Mouse (Mus musculus) forebrain, embryonic 10.5 days (tissue): ENCODE results near the gene Ube2f. TPM values are rescaled to one million over a fixed set of nuclear protein-coding genes. Genes with fewer than 3 reads are reported as not detected.

Experiments used
- DNase-seq: peaks from one replicate; pipeline ENCODE4 v3.0.0-alpha.2; 2017; ENCODE audit warnings: low spot score; ENCODE audit errors: extremely low spot score
- H3K27ac ChIP-seq: fragments of 300-500 bp; sonication (generic); 2 replicates; pipeline ENCODE4 v1.5.1; 2016; ENCODE audit warnings: mild to moderate bottlenecking
- H3K27me3 ChIP-seq: fragments of 300-500 bp; sonication (generic); 2 replicates; pipeline ENCODE4 v1.6.1; 2016; ENCODE audit warnings: mild to moderate bottlenecking; ENCODE audit not compliant: poor library complexity, severe bottlenecking
- H3K36me3 ChIP-seq: fragments of 300-500 bp; sonication (generic); replicated peaks from 2 replicates; pipeline ENCODE4 v1.6.1; 2016; ENCODE audit warnings: mild to moderate bottlenecking, moderate library complexity
- H3K4me1 ChIP-seq: fragments of 300-500 bp; sonication (generic); 2 replicates; pipeline ENCODE4 v1.6.1; 2016
- H3K4me3 ChIP-seq: fragments of 300-500 bp; sonication (generic); 2 replicates; pipeline ENCODE4 v1.5.1; 2016; ENCODE audit warnings: mild to moderate bottlenecking, moderate library complexity
- H3K9me3 ChIP-seq: fragments of 300-500 bp; sonication (generic); 2 replicates; pipeline ENCODE4 v1.6.1; 2016; ENCODE audit warnings: mild to moderate bottlenecking, moderate library complexity
- WGBS: fragments of 180-500 bp; shearing (Covaris S2); methylation state at CpG from one replicate; pipeline ENCODE4 v1.1.7; 2016; 5-methylcytosine and 5-hydroxymethylcytosine counted together
- polyA plus RNA-seq: library from polyadenylated mRNA; unstranded; fragments of >200 nt; fragmentation: Nextera tagmentation; extraction: Ambion mirVana; gene quantifications from 2 replicates; pipeline ENCODE4 v1.2.1, GENCODE M21; 2016

The Ube2f gene
- polyA plus RNA-seq, 1 experiment from 2014 or later, result 99.9 TPM

GRCm38 (mm10) chr1:91215981-91216380 is 34.1 kb upstream of the Ube2f start:
- no peak overlapping the region for H3K27ac ChIP-seq
- 75% methylated on average over 1 of the region's 1 CpGs for WGBS
- H3K9me3 ChIP-seq, result no peaks in the 10 kb centered on the region
- no peaks in the 10 kb centered on the region for H3K36me3 ChIP-seq
- peaks cover 4% of the 10 kb centered on the region; the same call in 1 of the 2 replicates for H3K4me1 ChIP-seq
- DNase-seq, result no peak
- peaks cover 5% of the 10 kb centered on the region for H3K27me3 ChIP-seq
- no peak overlapping the region for H3K4me3 ChIP-seq

GRCm38 (mm10) chr1:91216504-91217267 is 33.4 kb upstream of the Ube2f start:
- Histone ChIP-seq H3K27me3 (peaks cover 5% of the 10 kb centered on the region), H3K4me1 (peaks cover 4% of the 10 kb centered on the region; the same call in 1 of the 2 replicates), H3K27ac (no peak overlapping the region), H3K4me3 (no peak overlapping the region), H3K9me3 (no peaks in the 10 kb centered on the region), H3K36me3 (no peaks in the 10 kb centered on the region)
- WGBS, result 81% methylated on average over 10 of the region's 10 CpGs
- DNase-seq, result no peak

- Histone ChIP-seq H3K4me3 (no peak overlapping the region), H3K9me3 (no peaks in the 10 kb centered on the region), H3K4me1 (no peaks in the 10 kb centered on the region), H3K27me3 (no peaks in the 10 kb centered on the region), H3K36me3 (no peaks in the 10 kb centered on the region), H3K27ac (no peak overlapping the region)
- no peak for DNase-seq
- WGBS, result 91% methylated on average over 7 of the region's 7 CpGs
Measured at GRCm38 (mm10) chr1:91219641-91220321, 30.3 kb upstream of the Ube2f start.

- H3K27me3 ChIP-seq, result no peaks in the 10 kb centered on the region
- no peaks in the 10 kb centered on the region for H3K4me1 ChIP-seq
- no peaks in the 10 kb centered on the region for H3K36me3 ChIP-seq
- no peak overlapping the region for H3K27ac ChIP-seq
- no peaks in the 10 kb centered on the region for H3K9me3 ChIP-seq
- WGBS, result 88% methylated on average over 3 of the region's 3 CpGs
- no peak for DNase-seq
- no peak overlapping the region for H3K4me3 ChIP-seq
Measured at GRCm38 (mm10) chr1:91220322-91220672, 29.8 kb upstream of the Ube2f start.

GRCm38 (mm10) chr1:91226562-91226961 is 23.5 kb upstream of the Ube2f start:
- no peaks in the 10 kb centered on the region for H3K36me3 ChIP-seq
- 77% methylated on average over 4 of the region's 4 CpGs for WGBS
- H3K9me3 ChIP-seq, result no peaks in the 10 kb centered on the region
- no peaks in the 10 kb centered on the region for H3K27me3 ChIP-seq
- no peak overlapping the region for H3K4me3 ChIP-seq
- H3K27ac ChIP-seq, result 0 out of 2 replicates have a peak overlapping the region, but pooled peaks have one; percentile 15
- no peak for DNase-seq
- H3K4me1 ChIP-seq, result peaks cover 14% of the 10 kb centered on the region

GRCm38 (mm10) chr1:91227381-91228054 is 22.6 kb upstream of the Ube2f start:
- Histone ChIP-seq H3K4me3 (no peak overlapping the region), H3K9me3 (no peaks in the 10 kb centered on the region), H3K4me1 (peaks cover 14% of the 10 kb centered on the region), H3K27ac (no peak overlapping the region), H3K27me3 (no peaks in the 10 kb centered on the region), H3K36me3 (no peaks in the 10 kb centered on the region)
- WGBS, result 72% methylated on average over 15 of the region's 15 CpGs
- DNase-seq, result no peak

GRCm38 (mm10) chr1:91231142-91231541 is 19.0 kb upstream of the Ube2f start:
- no peaks in the 10 kb centered on the region for H3K27me3 ChIP-seq
- no peak for DNase-seq
- H3K36me3 ChIP-seq, result no peaks in the 10 kb centered on the region
- H3K4me1 ChIP-seq, result peaks cover 14% of the 10 kb centered on the region
- H3K4me3 ChIP-seq, result no peak overlapping the region
- H3K9me3 ChIP-seq, result no peaks in the 10 kb centered on the region
- WGBS, result 73% methylated on average over 6 of the region's 6 CpGs
- H3K27ac ChIP-seq, result no peak overlapping the region

GRCm38 (mm10) chr1:91231896-91232295 is 18.2 kb upstream of the Ube2f start:
- no peaks in the 10 kb centered on the region for H3K9me3 ChIP-seq
- H3K27me3 ChIP-seq, result no peaks in the 10 kb centered on the region
- H3K4me1 ChIP-seq, result peaks cover 14% of the 10 kb centered on the region
- DNase-seq, result no peak
- H3K27ac ChIP-seq, result no peak overlapping the region
- H3K4me3 ChIP-seq, result no peak overlapping the region
- 67% methylated on average over 5 of the region's 5 CpGs for WGBS
- H3K36me3 ChIP-seq, result no peaks in the 10 kb centered on the region

- no peaks in the 10 kb centered on the region for H3K36me3 ChIP-seq
Measured at GRCm38 (mm10) chr1:91235395-91235794, 14.7 kb upstream of the Ube2f start.

GRCm38 (mm10) chr1:91237676-91238075 is 12.4 kb upstream of the Ube2f start:
- Histone ChIP-seq H3K4me1 (no peaks in the 10 kb centered on the region), H3K4me3 (no peak overlapping the region), H3K36me3 (no peaks in the 10 kb centered on the region), H3K27ac (no peak overlapping the region), H3K9me3 (no peaks in the 10 kb centered on the region), H3K27me3 (no peaks in the 10 kb centered on the region)
- 83% methylated on average over 6 of the region's 6 CpGs for WGBS
- no peak for DNase-seq

More at GRCm38 (mm10) chr1:91235395-91235794, 14.7 kb upstream of the Ube2f start:
- no peaks in the 10 kb centered on the region for H3K4me1 ChIP-seq
- DNase-seq, result no peak
- H3K9me3 ChIP-seq, result no peaks in the 10 kb centered on the region
- WGBS, result 87% methylated on average over 5 of the region's 5 CpGs
- H3K27ac ChIP-seq, result no peak overlapping the region
- H3K4me3 ChIP-seq, result no peak overlapping the region
- H3K27me3 ChIP-seq, result no peaks in the 10 kb centered on the region

- H3K4me1 ChIP-seq, result no peaks in the 10 kb centered on the region
- H3K27ac ChIP-seq, result no peak overlapping the region
- H3K36me3 ChIP-seq, result no peaks in the 10 kb centered on the region
- no peaks in the 10 kb centered on the region for H3K9me3 ChIP-seq
- WGBS, result 26% methylated on average over 5 of the region's 5 CpGs
- no peak overlapping the region for H3K4me3 ChIP-seq
- peak; percentile 31 for DNase-seq
- no peaks in the 10 kb centered on the region for H3K27me3 ChIP-seq
Measured at GRCm38 (mm10) chr1:91239112-91239511, 11.0 kb upstream of the Ube2f start.

- H3K4me3 ChIP-seq, result no peak overlapping the region
- 87% methylated on average over 1 of the region's 1 CpGs for WGBS
- no peak for DNase-seq
- no peak overlapping the region for H3K27ac ChIP-seq
- no peaks in the 10 kb centered on the region for H3K9me3 ChIP-seq
- no peaks in the 10 kb centered on the region for H3K36me3 ChIP-seq
- H3K27me3 ChIP-seq, result no peaks in the 10 kb centered on the region
- H3K4me1 ChIP-seq, result no peaks in the 10 kb centered on the region
Measured at GRCm38 (mm10) chr1:91239800-91240199, 10.3 kb upstream of the Ube2f start.

- Histone ChIP-seq H3K27me3 (no peaks in the 10 kb centered on the region), H3K36me3 (no peaks in the 10 kb centered on the region), H3K4me1 (no peaks in the 10 kb centered on the region), H3K27ac (no peak overlapping the region), H3K4me3 (no peak overlapping the region), H3K9me3 (no peaks in the 10 kb centered on the region)
- WGBS, result 82% methylated on average over 1 of the region's 1 CpGs
- no peak for DNase-seq
Measured at GRCm38 (mm10) chr1:91240685-91241084, 9.4 kb upstream of the Ube2f start.
